Mouse (Mus musculus): ENCODE results near the gene Bpgm.

- no peak for TF ChIP-seq CTCF (IDR thresholded peaks at IDR 0.05; ENCODE audit: insufficient read depth, low read depth, low read length)
- no peak for TF ChIP-seq POLR2A (IDR thresholded peaks at IDR 0.05; ENCODE audit: insufficient read depth, low read depth, low read length)
Measured at GRCm38 (mm10) chr6:34474031-34474430, 2.0 kb upstream of the Bpgm start.
